Mouse (Mus musculus): ENCODE measurements around the gene Hdac1. TPM values are rescaled to one million over a fixed set of nuclear protein-coding genes. Genes with fewer than 3 reads are reported as not detected.

Gene Hdac1
- total RNA-seq, 1 experiment from 2014 or later = 104 TPM

- peak; percentile 60 to 62 for ATAC-seq (replicated peaks in 1 of 2; ENCODE audit: insufficient read depth in 1 of 2, low FRiP score in 2 of 2, low TSS enrichment in 1 of 2, low read depth in 1 of 2, poor library complexity in 2 of 2, severe bottlenecking in 2 of 2)
These were observed 41.6 kb downstream of the Hdac1 start for GRCm38 (mm10) chr4:129500607-129501566.

- no peak for ATAC-seq (replicated peaks in 1 of 2; ENCODE audit: insufficient read depth in 1 of 2, low FRiP score in 2 of 2, low TSS enrichment in 1 of 2, low read depth in 1 of 2, poor library complexity in 2 of 2, severe bottlenecking in 2 of 2)
These were observed 42.5 kb downstream of the Hdac1 start for GRCm38 (mm10) chr4:129500017-129500416.

GRCm38 (mm10) chr4:129498941-129499340 is 43.6 kb downstream of the Hdac1 start:
- ATAC-seq (replicated peaks in 1 of 2; ENCODE audit: insufficient read depth in 1 of 2, low FRiP score in 2 of 2, low TSS enrichment in 1 of 2, low read depth in 1 of 2, poor library complexity in 2 of 2, severe bottlenecking in 2 of 2) = no peak

GRCm38 (mm10) chr4:129496631-129497030 is 45.9 kb downstream of the Hdac1 start:
- ATAC-seq (replicated peaks in 1 of 2; ENCODE audit: insufficient read depth in 1 of 2, low FRiP score in 2 of 2, low TSS enrichment in 1 of 2, low read depth in 1 of 2, poor library complexity in 2 of 2, severe bottlenecking in 2 of 2) = peak; percentile 61 to 67

GRCm38 (mm10) chr4:129495672-129496562 is 46.6 kb downstream of the Hdac1 start:
- peak; percentile 13 to 24; a peak in 3 of 4 replicates for ATAC-seq (replicated peaks in 1 of 2; ENCODE audit: insufficient read depth in 1 of 2, low FRiP score in 2 of 2, low TSS enrichment in 1 of 2, low read depth in 1 of 2, poor library complexity in 2 of 2, severe bottlenecking in 2 of 2)

- no peak for ATAC-seq (replicated peaks in 1 of 2; ENCODE audit: insufficient read depth in 1 of 2, low FRiP score in 2 of 2, low TSS enrichment in 1 of 2, low read depth in 1 of 2, poor library complexity in 2 of 2, severe bottlenecking in 2 of 2)
These were observed 47.8 kb downstream of the Hdac1 start for GRCm38 (mm10) chr4:129494681-129495080.

- 0 out of 4 replicates have a peak, but pooled peaks of 1 of the 2 experiments have one; percentile 30 for ATAC-seq (replicated peaks in 1 of 2; ENCODE audit: insufficient read depth in 1 of 2, low FRiP score in 2 of 2, low TSS enrichment in 1 of 2, low read depth in 1 of 2, poor library complexity in 2 of 2, severe bottlenecking in 2 of 2)
These were observed 51.3 kb downstream of the Hdac1 start, which contains the start of the genes Tssk3 and Fam229a for GRCm38 (mm10) chr4:129490972-129491880. Gene Tssk3 (minus strand): TSS chr4:129491022. Gene Fam229a (plus strand): TSS chr4:129491190.

- no peak for ATAC-seq (replicated peaks in 1 of 2; ENCODE audit: insufficient read depth in 1 of 2, low FRiP score in 2 of 2, low TSS enrichment in 1 of 2, low read depth in 1 of 2, poor library complexity in 2 of 2, severe bottlenecking in 2 of 2)
These were observed 61.4 kb downstream of the Hdac1 start for GRCm38 (mm10) chr4:129481090-129481489.

GRCm38 (mm10) chr4:129479863-129480262 is 62.6 kb downstream of the Hdac1 start:
- ATAC-seq (replicated peaks in 1 of 2; ENCODE audit: insufficient read depth in 1 of 2, low FRiP score in 2 of 2, low TSS enrichment in 1 of 2, low read depth in 1 of 2, poor library complexity in 2 of 2, severe bottlenecking in 2 of 2) = no peak

- no peak for ATAC-seq (replicated peaks in 1 of 2; ENCODE audit: insufficient read depth in 1 of 2, low FRiP score in 2 of 2, low TSS enrichment in 1 of 2, low read depth in 1 of 2, poor library complexity in 2 of 2, severe bottlenecking in 2 of 2)
These were observed 66.5 kb downstream of the Hdac1 start for GRCm38 (mm10) chr4:129476047-129476446.

Other genes with a start within 250 kb of the Hdac1 start
- gene Rbbp4, start 207.3 kb downstream of the Hdac1 start, total RNA-seq (2017) = 118 and 128 TPM in 2 replicates
- gene Zbtb8os, start 207.0 kb downstream of the Hdac1 start, total RNA-seq (2017) = 89.1 and 106 TPM in 2 replicates
- 8.1 and 12.2 TPM in 2 replicates for gene Zbtb8a, start 164.6 kb downstream of the Hdac1 start, total RNA-seq (2017)
- not detected in 2 replicates for gene Zbtb8b, start 101.9 kb downstream of the Hdac1 start, total RNA-seq (2017)
- gene Bsdc1, start 81.1 kb downstream of the Hdac1 start, total RNA-seq (2017) = 36.2 and 41.3 TPM in 2 replicates
- not detected in 2 replicates for gene Tssk3, start 51.7 kb downstream of the Hdac1 start, total RNA-seq (2017)
- gene Fam229a, start 51.5 kb downstream of the Hdac1 start, total RNA-seq (2017) = not detected in 2 replicates
- gene Marcksl1, start 29.1 kb downstream of the Hdac1 start, total RNA-seq (2017) = 159 and 228 TPM in 2 replicates
- gene Lck, start 30.9 kb upstream of the Hdac1 start, total RNA-seq (2017) = 27.1 and 36.3 TPM in 2 replicates
- gene Fam167b, start 35.8 kb upstream of the Hdac1 start, total RNA-seq (2017) = not detected in 2 replicates
- gene Eif3i, start 57.9 kb upstream of the Hdac1 start, total RNA-seq (2017) = 226 and 281 TPM in 2 replicates
- gene Tmem234, start 58.0 kb upstream of the Hdac1 start, total RNA-seq (2017) = 86.7 and 91.1 TPM in 2 replicates
- not detected in 2 replicates for gene Dcdc2b, start 71.5 kb upstream of the Hdac1 start, total RNA-seq (2017)
- gene Iqcc, start 76.4 kb upstream of the Hdac1 start, total RNA-seq (2017) = 11.4 and 25.6 TPM in 2 replicates
- gene Ccdc28b, start 81.2 kb upstream of the Hdac1 start, total RNA-seq (2017) = 57.7 and 75.9 TPM in 2 replicates
- 106 and 169 TPM in 2 replicates for gene Txlna, start 98.4 kb upstream of the Hdac1 start, total RNA-seq (2017)
- 16.0 and 22.8 TPM in 2 replicates for gene Kpna6, start 130.1 kb upstream of the Hdac1 start, total RNA-seq (2017)
- gene Tmem39b, start 154.1 kb upstream of the Hdac1 start, total RNA-seq (2017) = 6.4 and 8.0 TPM in 2 replicates
- 92.1 and 122 TPM in 2 replicates for gene Khdrbs1, start 199.6 kb upstream of the Hdac1 start, total RNA-seq (2017)

All from hematopoietic stem cell, adult 5-6 weeks (primary cell).